Mouse (Mus musculus): ENCODE measurements around the gene Cul9.
"Not testable (repeated sequence)": the region's sequence is repeated elsewhere in the genome, so short reads cannot be mapped to it uniquely, and the experiment has no call there.

Gene Cul9
- long read RNA-seq, experiment 1, partial matches to known transcripts: 10 of 12 reads
- long read RNA-seq, experiment 1, other reads (novel, unspliced or antisense): 2 of 12 reads
- long read RNA-seq, experiment 2, partial matches to known transcripts: 5 of 9 reads
- long read RNA-seq, experiment 2, other reads (novel, unspliced or antisense): 4 of 9 reads

GRCm38 (mm10) chr17:46545813-46546564 lies at the start of gene Cul9:
Gene Cul9 (minus strand): TSS chr17:46546388.
- intact Hi-C loops (cut with DNase I): no loop called here

- intact Hi-C loops (cut with DNase I): no loop called here
These were observed 49.1 kb upstream of the Cul9 start for GRCm38 (mm10) chr17:46595336-46595735.

GRCm38 (mm10) chr17:46594606-46595005 lies 48.4 kb upstream of the Cul9 start:
- intact Hi-C loops (cut with DNase I): no loop called here

GRCm38 (mm10) chr17:46593124-46593523 lies 46.9 kb upstream of the Cul9 start:
- intact Hi-C loops (cut with DNase I): no loop called here

- intact Hi-C loops (cut with DNase I): no loop called here
These were observed 45.2 kb upstream of the Cul9 start for GRCm38 (mm10) chr17:46591406-46591805.

- intact Hi-C loops (cut with DNase I): no loop called here
These were observed 44.3 kb upstream of the Cul9 start for GRCm38 (mm10) chr17:46590439-46590838.

GRCm38 (mm10) chr17:46589635-46590314 lies 43.6 kb upstream of the Cul9 start:
- intact Hi-C loops (cut with DNase I): loop anchor here (5.0 kb wide), 1 partner anchor 62 kb away; no protein-coding TSS in a partner anchor

GRCm38 (mm10) chr17:46588913-46589312 lies 42.7 kb upstream of the Cul9 start:
- intact Hi-C loops (cut with DNase I): loop anchor here (5.0 kb wide), 1 partner anchor 62 kb away; no protein-coding TSS in a partner anchor

- intact Hi-C loops (cut with DNase I): loop anchor here (5.0 kb wide), 1 partner anchor 61 kb away; no protein-coding TSS in a partner anchor
These were observed 42.0 kb upstream of the Cul9 start for GRCm38 (mm10) chr17:46588173-46588572.

- intact Hi-C loops (cut with DNase I): loop anchor here (5.0 kb wide), 1 partner anchor 59 kb away; no protein-coding TSS in a partner anchor
These were observed 40.1 kb upstream of the Cul9 start for GRCm38 (mm10) chr17:46586327-46586726.

GRCm38 (mm10) chr17:46578650-46579049 lies 32.5 kb upstream of the Cul9 start:
- intact Hi-C loops (cut with DNase I): no loop called here

GRCm38 (mm10) chr17:46576070-46576469 lies 29.9 kb upstream of the Cul9 start:
- intact Hi-C loops (cut with DNase I): no loop called here

GRCm38 (mm10) chr17:46574535-46574934 lies 28.3 kb upstream of the Cul9 start:
- intact Hi-C loops (cut with DNase I): no loop called here

- intact Hi-C loops (cut with DNase I): no loop called here
These were observed 24.8 kb upstream of the Cul9 start for GRCm38 (mm10) chr17:46571005-46571404.

GRCm38 (mm10) chr17:46559146-46559545 lies 13.0 kb upstream of the Cul9 start:
- intact Hi-C loops (cut with DNase I): no loop called here

GRCm38 (mm10) chr17:46558151-46558550 lies 12.0 kb upstream of the Cul9 start:
- intact Hi-C loops (cut with DNase I): no loop called here

GRCm38 (mm10) chr17:46557321-46557720 lies 11.1 kb upstream of the Cul9 start:
- intact Hi-C loops (cut with DNase I): not testable (repeated sequence)

- intact Hi-C loops (cut with DNase I): no loop called here
These were observed 10.4 kb upstream of the Cul9 start for GRCm38 (mm10) chr17:46556584-46556945.

- intact Hi-C loops (cut with DNase I): no loop called here
These were observed 9.7 kb upstream of the Cul9 start, which contains the start of gene Srf for GRCm38 (mm10) chr17:46555673-46556583. Gene Srf (minus strand): TSS chr17:46556175.

GRCm38 (mm10) chr17:46554977-46555672 lies 8.9 kb upstream of the Cul9 start:
- intact Hi-C loops (cut with DNase I): no loop called here

- intact Hi-C loops (cut with DNase I): no loop called here
These were observed 8.4 kb upstream of the Cul9 start for GRCm38 (mm10) chr17:46554646-46554976.

Measured in adrenal gland (tissue).